Mouse (Mus musculus): ENCODE results near the gene Gfod2.

GRCm38 (mm10) chr8:105750606-105751005 is 7.9 kb downstream of the Gfod2 start:
- TF ChIP-seq CTCF (IDR thresholded peaks at IDR 0.05; ENCODE audit: extremely low read depth, insufficient read depth, low read length), result no peak
- no peak for TF ChIP-seq POLR2A (IDR thresholded peaks at IDR 0.05; ENCODE audit: extremely low read depth, insufficient read depth, low read length)

Data from cortical plate, adult 2 months (tissue).